Mouse (Mus musculus): ENCODE data around the gene Rslcan18.
A peak's percentile ranks its signal among the peaks of the same experiment; 100 is the strongest.
"Not testable (repeated sequence)": the region's sequence is repeated elsewhere in the genome, so short reads cannot be mapped to it uniquely, and the experiment has no call there.

Rslcan18 gene

DNA sequence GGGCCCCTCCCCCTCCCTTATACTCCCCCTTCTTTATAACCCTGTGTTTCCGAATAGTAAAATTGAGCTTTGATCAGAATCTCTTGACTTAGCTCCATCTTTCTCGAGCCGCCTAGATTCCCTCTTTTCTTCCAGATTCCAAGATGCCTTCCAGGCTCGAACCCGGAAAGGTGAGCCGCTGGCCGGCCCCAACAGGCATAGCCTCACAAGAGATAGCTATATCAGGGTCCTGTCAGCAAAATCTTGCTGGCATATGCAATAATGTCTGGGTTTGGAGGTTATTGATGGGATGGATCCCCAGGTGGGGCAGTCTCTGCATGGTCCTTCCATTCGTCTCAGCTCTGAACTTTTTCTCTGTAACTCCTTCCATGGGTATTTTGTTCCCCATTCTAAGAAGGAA is at the start of gene Rslcan18:
TSS of gene Rslcan18 (minus strand) at position 101 of the 400 bp plus-strand sequence.
- not testable (repeated sequence) for DNase-seq (ENCODE audit: low spot score in 2 of 2)

DNA sequence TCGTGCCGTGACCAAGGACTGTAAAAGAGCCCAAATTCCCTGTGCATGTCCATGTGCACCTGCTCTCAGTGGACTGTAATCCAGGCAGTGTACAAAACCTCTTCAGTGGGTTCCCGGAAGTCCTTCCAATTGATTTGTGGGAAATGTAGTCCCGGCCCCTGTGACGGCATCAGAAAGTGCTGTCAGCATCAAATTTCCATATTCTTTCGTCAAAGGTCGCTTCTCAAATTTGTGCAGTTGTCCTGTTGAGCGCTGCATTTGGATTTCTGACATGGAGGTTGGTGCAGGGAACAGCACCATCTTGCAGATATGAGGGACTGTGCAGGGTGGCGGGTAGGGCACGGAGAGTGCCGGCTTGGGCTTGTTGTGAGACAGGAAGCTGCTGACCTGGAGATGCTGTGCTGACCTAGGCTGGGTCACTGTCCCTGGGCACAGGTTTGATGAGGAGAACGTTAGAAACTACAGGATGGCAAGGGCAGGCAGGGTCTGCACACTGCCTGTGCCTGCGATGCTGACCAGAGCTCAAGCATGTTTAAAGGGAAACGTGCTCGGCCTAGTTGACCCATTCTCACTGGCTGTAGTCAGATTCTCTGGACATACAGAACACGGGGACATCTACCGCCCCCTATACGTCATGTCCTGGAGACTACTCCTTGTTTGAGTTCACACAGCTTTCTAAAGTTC is 12.1 kb upstream of the Rslcan18 start:
- peak; percentile 71 to 80 for DNase-seq (ENCODE audit: low spot score in 2 of 2)

DNA sequence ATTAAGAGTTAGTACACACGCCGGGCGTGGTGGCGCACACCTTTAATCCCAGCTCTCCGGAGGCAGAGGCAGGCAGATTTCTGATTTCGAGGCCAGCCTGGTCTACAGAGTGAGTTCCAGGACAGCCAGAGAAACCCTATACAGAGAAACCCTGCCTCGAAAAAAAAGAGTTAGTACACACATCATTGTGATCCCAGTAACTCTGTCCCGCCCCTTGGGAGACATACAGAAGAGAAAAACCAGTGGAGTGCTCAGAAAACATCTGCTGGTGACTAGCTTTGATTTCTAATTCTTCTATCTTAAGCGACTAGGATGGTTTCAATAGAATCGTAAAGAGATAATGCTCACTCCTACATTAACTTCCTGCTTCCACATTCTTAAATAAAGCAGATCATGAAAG is 11.4 kb upstream of the Rslcan18 start:
- DNase-seq (ENCODE audit: low spot score in 2 of 2): not testable (repeated sequence)

DNA sequence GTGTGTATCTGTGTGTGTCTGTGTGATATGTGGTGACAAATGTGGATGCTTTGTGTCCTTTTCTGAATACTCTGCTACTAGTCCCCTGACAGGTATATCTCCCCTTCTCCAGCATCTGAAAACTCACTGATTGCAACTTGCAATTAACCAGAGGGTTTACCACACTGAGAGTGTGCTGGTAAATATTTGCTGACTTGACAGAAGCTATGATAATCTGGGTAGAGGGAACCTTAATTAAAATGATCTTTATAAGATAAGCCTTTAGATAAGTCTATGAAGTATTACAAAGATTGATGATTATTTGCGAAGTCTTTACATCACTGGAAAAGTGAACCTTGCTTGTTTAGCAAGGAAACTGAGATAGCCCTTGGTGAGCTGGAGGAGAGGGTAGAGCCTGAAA is 8.4 kb upstream of the Rslcan18 start:
- no peak for DNase-seq (ENCODE audit: low spot score in 2 of 2)

DNA sequence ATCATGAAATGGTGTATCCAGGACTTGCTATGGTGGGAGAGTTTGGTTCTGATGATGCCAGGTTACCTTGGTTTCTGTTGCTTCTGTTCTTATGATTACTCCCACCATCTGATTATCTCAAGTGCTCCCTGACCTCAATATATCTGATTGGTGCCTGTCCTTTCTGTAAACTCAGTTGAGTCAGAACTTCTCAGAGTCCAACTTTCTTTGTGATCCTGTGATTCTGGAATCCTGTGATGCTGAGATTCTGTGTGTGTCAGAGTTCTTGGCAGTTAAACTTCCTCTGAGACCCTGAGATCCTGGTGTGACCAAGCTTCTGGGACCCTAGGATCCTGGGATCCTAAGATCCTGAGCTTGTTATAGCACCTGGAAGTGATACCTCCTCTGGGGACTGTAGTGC is 5.3 kb upstream of the Rslcan18 start, which contains the start of gene Zfp759:
TSS of gene Zfp759 (plus strand) at position 301 of the 400 bp plus-strand sequence.
- not testable (repeated sequence) for DNase-seq (ENCODE audit: low spot score in 2 of 2)

DNA sequence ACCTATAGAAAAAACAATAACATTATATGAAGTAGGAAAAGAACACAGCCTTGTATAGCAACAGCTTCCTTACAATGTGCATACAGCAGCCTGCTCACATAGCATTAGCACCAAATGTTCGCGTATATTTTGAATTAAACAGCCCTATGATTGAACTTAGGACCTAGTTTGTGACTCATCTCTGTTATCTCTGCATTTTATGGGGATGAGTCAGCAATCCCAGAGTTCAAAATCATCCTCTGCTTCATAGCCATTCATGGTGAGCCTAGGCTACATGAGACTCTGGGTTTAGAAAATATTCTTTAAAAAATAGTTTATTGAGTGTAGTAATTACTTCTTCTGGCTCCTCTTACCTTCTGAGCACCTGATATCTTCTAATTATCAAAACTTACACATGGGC is 2.8 kb downstream of the Rslcan18 start:
- no peak for DNase-seq (ENCODE audit: low spot score in 2 of 2)

DNA sequence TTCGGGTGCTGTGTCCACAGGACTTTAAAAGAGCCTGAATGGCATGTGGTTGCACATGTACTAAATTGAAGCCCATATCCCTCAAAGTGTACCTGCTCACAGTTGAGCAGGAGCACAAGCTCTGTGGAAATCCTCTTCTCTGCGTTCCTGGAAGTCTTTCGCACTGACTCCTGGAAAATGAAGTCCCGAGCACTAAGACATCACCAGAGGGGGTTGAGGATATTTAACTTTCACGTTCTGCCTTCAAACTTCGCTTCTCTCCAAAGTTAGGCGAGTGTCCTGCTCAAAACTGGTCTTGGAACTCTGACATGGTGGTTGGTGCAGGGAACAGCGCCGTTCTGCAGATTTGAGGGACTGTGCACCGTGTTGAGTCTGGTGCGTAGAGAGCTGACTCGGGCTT is 4.0 kb downstream of the Rslcan18 start:
- peak in 1 of 2 experiments; percentile 10 for DNase-seq (ENCODE audit: low spot score in 2 of 2)

DNA sequence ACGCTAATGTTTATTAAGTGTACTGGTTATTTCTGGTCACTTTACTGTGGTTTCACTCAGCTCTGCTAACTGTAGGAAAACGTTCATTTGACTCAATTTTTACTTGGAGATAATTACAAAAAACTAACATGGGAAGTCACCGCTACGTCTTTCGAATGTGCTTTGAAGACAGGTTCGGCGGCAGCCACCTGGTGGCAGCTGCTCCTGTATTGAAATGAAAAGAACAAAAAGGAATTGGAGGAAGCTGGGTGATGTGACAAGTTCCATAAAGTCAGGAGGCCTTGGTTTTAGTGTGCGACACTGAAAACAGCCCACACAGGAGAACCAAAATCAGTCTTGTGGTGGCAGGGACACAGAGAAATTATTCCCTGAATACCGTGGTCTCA is 7.2 kb downstream of the Rslcan18 start:
- peak in 1 of 2 experiments; percentile 23 for DNase-seq (ENCODE audit: low spot score in 2 of 2)

GRCm38 (mm10) chr13:67108194-67108820 is 7.8 kb downstream of the Rslcan18 start, which contains the start of gene Gm28557:
Gene Gm28557 (minus strand): TSS chr13:67108604.
- DNase-seq (ENCODE audit: low spot score in 2 of 2): peak; percentile 88 to 90

- DNase-seq (ENCODE audit: low spot score in 2 of 2): no peak
Measured at GRCm38 (mm10) chr13:67107681-67108080, 8.4 kb downstream of the Rslcan18 start.

DNA sequence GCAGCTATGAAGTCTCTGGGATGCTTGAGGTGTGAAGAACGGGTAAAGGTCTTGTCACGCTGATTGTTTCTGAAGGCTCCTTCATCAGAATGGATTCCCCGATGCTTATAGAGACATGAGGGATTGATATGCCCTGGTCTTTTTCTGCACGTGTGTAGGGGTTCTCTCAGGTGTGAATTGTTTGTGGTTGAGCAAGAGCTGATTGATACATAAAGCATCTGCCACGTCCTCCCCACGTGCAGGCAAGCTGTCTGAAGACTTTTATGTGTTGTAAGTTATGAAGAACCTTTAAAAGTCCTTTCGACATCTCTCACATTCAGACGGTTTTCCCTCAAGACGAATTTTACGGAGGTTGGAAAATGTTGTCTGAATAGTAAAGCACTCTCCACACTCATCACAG is 18.2 kb downstream of the Rslcan18 start, which contains the start of gene Zfp708:
TSS of gene Zfp708 (minus strand) at position 101 of the 400 bp plus-strand sequence.
- no peak for DNase-seq (ENCODE audit: low spot score in 2 of 2)

- DNase-seq (ENCODE audit: low spot score in 2 of 2): no peak
Measured at GRCm38 (mm10) chr13:67090154-67090553, 25.9 kb downstream of the Rslcan18 start.

DNA sequence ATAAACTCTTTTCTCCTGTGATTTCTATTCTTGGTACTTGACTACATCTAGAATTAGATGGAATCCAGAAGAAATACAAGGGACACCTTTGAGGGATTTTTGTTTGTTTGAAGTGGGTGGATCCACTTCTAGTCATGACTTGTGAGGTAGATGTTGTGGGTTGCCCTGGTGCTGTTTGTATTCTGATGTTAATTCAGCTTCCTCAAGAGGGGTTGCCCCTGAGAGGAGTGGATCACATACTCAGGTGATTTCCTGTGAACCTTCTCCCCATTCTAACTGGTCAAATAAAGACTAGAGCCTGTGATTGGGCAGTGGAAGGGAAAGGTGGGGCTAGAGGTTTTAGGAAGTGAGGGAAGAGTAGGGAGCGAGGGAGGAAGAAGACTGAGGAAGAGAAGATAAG is 34.1 kb downstream of the Rslcan18 start:
- DNase-seq (ENCODE audit: low spot score in 2 of 2): no peak

DNA sequence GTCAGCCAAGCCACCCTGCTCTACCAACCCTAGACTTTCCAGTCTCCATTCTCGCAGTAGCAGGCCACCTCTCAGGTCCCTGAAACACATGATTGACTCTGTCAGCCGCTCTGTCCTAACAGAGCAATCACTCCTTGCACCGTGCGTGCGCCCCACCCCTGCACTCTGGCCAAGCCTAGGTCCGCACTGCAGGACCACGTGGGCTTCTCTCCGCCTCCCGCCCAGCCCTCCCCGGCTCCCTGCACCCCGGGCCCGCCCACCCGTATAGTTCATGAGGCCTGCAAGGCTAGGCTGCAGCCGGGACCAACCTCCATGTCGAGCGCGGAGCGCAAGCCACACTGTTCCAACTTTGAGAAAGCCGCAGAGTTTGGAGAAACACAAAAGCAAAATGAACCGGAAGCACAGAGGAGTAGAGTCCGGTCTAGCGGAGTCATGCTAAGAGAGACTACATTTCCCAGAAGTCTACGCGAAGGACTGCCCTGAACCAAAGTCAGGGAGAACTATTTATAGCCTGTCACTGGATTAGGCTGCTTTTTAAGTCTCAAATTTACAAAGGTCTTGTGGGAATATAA is 34.8 kb downstream of the Rslcan18 start:
- peak; percentile 32 to 34 for DNase-seq (ENCODE audit: low spot score in 2 of 2)

DNA sequence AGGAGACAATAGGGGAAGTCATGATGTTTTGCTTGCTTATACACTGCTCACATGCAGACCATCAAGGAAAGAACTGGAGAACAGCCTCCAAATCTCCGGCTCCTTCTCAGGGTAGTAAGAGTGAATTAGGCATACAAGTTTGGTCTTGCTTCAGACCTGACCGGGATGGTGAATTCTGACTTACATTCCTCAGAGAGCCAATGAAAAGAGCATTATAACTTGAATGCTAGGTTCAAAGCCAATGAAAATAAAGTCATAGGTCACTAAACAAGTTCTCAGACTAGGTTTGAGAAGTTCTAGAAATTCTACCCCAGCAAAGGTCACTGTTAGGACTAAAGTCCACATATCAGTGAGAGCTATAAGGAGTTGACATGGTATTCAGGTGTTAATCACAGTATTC is 38.8 kb downstream of the Rslcan18 start:
- no peak for DNase-seq (ENCODE audit: low spot score in 2 of 2)

DNA sequence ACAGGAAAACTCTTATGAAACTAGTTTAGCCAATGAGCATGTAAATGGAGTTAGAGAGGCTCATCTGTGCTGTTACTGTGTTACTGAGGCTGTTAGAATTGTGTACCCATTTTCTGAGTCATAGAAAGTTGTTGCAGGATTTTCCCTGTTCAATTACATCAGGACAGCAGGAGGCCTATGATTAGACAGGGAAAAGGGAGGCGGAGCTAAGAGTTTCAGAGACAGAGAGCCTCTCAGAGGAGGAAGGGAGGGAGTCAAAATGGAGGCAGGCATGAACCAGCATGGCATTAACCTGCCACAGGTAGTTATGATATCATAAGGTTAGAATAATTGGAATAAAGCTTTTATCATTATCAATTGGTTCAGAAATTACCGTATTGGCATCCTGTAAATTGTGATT is 43.3 kb downstream of the Rslcan18 start:
- DNase-seq (ENCODE audit: low spot score in 2 of 2): no peak

DNA sequence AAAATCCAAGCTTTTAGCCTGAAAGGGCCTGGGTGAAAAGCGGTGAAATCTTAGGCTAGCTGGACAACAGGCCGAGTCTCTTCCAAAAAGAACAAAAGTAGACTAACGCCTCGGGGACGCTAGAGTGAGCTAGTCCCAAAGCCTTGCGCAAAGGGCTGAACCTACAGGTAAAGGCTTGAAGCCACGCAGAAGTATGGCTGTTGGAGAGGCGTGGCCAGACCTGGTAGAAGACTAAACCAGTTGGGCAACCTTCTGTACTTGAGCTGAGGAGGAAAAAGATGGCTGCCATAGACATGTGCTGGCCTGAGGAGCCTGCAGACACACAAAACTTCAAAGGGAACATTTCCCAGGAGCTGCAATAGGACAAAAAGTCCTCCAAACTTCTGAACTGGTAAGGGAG is 50.7 kb downstream of the Rslcan18 start:
- DNase-seq (ENCODE audit: low spot score in 2 of 2): no peak

DNA sequence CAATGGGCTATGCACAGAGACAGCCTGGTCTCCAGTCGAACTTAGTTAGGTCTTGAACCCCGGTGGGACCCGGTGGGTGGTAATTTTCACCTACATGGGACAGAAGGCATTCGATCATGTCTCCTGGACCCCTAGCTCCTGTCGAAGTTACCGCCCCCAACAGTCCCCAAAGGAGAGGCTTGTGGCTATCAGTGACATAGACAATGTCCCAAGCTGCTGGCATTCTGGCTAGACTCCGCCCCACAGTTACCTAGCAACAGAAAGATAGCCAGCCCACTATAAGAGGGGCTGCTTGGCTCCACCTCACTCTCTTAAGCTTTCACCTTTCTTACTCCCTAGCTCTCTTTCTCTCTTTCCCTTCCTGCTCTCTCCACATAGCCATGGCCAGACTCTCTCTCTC is 53.6 kb downstream of the Rslcan18 start:
- DNase-seq (ENCODE audit: low spot score in 2 of 2): no peak

GRCm38 (mm10) chr13:67060786-67061358 is 55.2 kb downstream of the Rslcan18 start, which contains the start of gene Zfp712:
Gene Zfp712 (minus strand): TSS chr13:67061170.
- DNase-seq (ENCODE audit: low spot score in 2 of 2): peak; percentile 80 to 86

- no peak for DNase-seq (ENCODE audit: low spot score in 2 of 2)
Measured at GRCm38 (mm10) chr13:67060161-67060785, 55.8 kb downstream of the Rslcan18 start.

Data from frontal cortex, postnatal 14 days (tissue).